12 mouse cellular contexts compared by ENCODE assay signal in genomic region chr5:139558917-139559660, GRCm38 (mm10). TPM values are rescaled to one million over a fixed set of nuclear protein-coding genes. Genes with fewer than 3 reads are reported as not detected.
DNase-seq lines count a peak whose midpoint lies in the region; ATAC-seq lines count a peak whose summit lies in the region.
"Had no signal": no experiment of that assay in that cellular context is flagged by ENCODE, and none has a peak within 500 bp of the region (broad histone marks: within the 10 kb centered on the region; RNA-seq: fewer than 3 reads in every experiment).

No protein-coding gene starts in this region.

- intact Hi-C loops in left cerebral cortex, postnatal 10 days (cut with DNase I) = no loop called here

- no peaks in the 10 kb centered on the region for H3K9me3 ChIP-seq in forebrain, embryonic 15.5 days
- no peaks in the 10 kb centered on the region for H3K9me3 ChIP-seq in midbrain, embryonic 12.5 days

- peaks cover 29% of the 10 kb centered on the region for H3K4me1 ChIP-seq in forebrain, embryonic 15.5 days
- H3K4me1 ChIP-seq in midbrain, embryonic 12.5 days = peaks cover 53% of the 10 kb centered on the region

- H3K36me3 ChIP-seq in forebrain, embryonic 15.5 days = no peaks in the 10 kb centered on the region
- no peaks in the 10 kb centered on the region for H3K36me3 ChIP-seq in midbrain, embryonic 12.5 days

- peak overlapping the region; percentile 51 for H3K27ac ChIP-seq in forebrain, embryonic 15.5 days (replicated peaks)
- peak overlapping the region; percentile 79 for H3K27ac ChIP-seq in midbrain, embryonic 12.5 days (replicated peaks)

- peak; percentile 77 to 82 for DNase-seq in cerebellum, postnatal 10 days
- no peak for DNase-seq in cerebellum, adult 11 months
- peak; percentile 20 for DNase-seq in 3T3-L1 (ENCODE audit: low read depth, low spot score)
- DNase-seq in liver = no peak
- DNase-seq in adrenal gland, postnatal 4 days (ENCODE audit: low spot score in 2 of 2) = no peak
- DNase-seq in left cerebral cortex, postnatal 10 days (ENCODE audit: extremely low spot score in 1 of 2, low spot score in 2 of 2) = no peak
- DNase-seq: B cell, adult 2 months; thymus, postnatal 25 days had no signal

- 4% methylated on average over 12 of the region's 12 CpGs for WGBS in forebrain, embryonic 15.5 days
- WGBS in midbrain, embryonic 12.5 days = 3% methylated on average over 12 of the region's 12 CpGs

- peak; percentile 73 for ATAC-seq in forebrain, embryonic 15.5 days (replicated peaks)
- peak; percentile 64; the same call in 1 of the 2 replicates for ATAC-seq in midbrain, embryonic 12.5 days (ENCODE audit: low FRiP score, low read depth)
- ATAC-seq: inflammation-experienced regulatory T-cells, adult 6 months had no signal

- H3K4me3 ChIP-seq in forebrain, embryonic 15.5 days = no peak overlapping the region
- H3K4me3 ChIP-seq in midbrain, embryonic 12.5 days = no peak overlapping the region

- peaks cover 85% of the 10 kb centered on the region for H3K27me3 ChIP-seq in forebrain, embryonic 15.5 days
- H3K27me3 ChIP-seq in midbrain, embryonic 12.5 days = peaks cover 86% of the 10 kb centered on the region

- H3K9ac ChIP-seq in forebrain, embryonic 15.5 days (replicated peaks) = no peak overlapping the region
- 0 out of 2 replicates have a peak overlapping the region, but pooled peaks have one; percentile 17 for H3K9ac ChIP-seq in midbrain, embryonic 12.5 days (replicated peaks)

- H3K4me2 ChIP-seq in forebrain, embryonic 15.5 days (replicated peaks) = peak overlapping the region; percentile 18; the same call in 1 of the 2 replicates
- peak overlapping the region; percentile 14; the same call in 1 of the 2 replicates for H3K4me2 ChIP-seq in midbrain, embryonic 12.5 days (replicated peaks)

RNA-seq across cellular contexts. Expression of gene Uncx, which starts 15.8 kb away (rescaled TPM):
- 4.2 and 4.8 TPM in 2 replicates for polyA plus RNA-seq in forebrain, embryonic 15.5 days (2015; fragmentation: Nextera tagmentation; extraction: Ambion mirVana)
- polyA plus RNA-seq in midbrain, embryonic 12.5 days (2016; fragmentation: Nextera tagmentation; extraction: Ambion mirVana) = 84.9 and 90.8 TPM in 2 replicates
- 1 to 10 TPM in 1 of 2 experiments, under 1 TPM in 1; 0.42 to 3.8 TPM for total RNA-seq in adrenal gland, postnatal 4 days (2021)
- under 1 TPM in 1 of 2 experiments, not detected in 1; 0.21 TPM for total RNA-seq in left cerebral cortex, postnatal 10 days (2021)
- total RNA-seq: gastrocnemius, adult 18-20 months had no signal
- polyA plus RNA-seq: inflammation-experienced regulatory T-cells, adult 6 months had no signal

Comparison
In these comparisons a context has a peak if more than half of its experiments do, and no peak if none do; other contexts are left out.
1. DNase-seq: peak in cerebellum, postnatal 10 days (2 of 2) and 3T3-L1 (single experiment); none in cerebellum, adult 11 months (single experiment), liver (single experiment), adrenal gland, postnatal 4 days (0 of 2) and left cerebral cortex, postnatal 10 days (0 of 2).